Mouse (Mus musculus) heart, adult 2 months (tissue): Measurements from ENCODE around the gene Mkrn2. TPM values are rescaled to one million over a fixed set of nuclear protein-coding genes. Genes with fewer than 3 reads are reported as not detected.

Experiments used
- DNase-seq, 2 experiments: peaks; one replicate each; pipeline ENCODE4 v3.0.0; 2021
- H3K27ac ChIP-seq: fragments of 200-600 bp; 2 replicates; pipeline ENCODE4 v1.8.1; 2022
- H3K27me3 ChIP-seq: fragments of 200-500 bp; 2 replicates; pipeline ENCODE4 v1.6.1; 2012; ENCODE audit warnings: mild to moderate bottlenecking, low read length, inconsistent platforms, mixed read lengths; ENCODE audit not compliant: control insufficient read depth, insufficient read depth
- H3K36me3 ChIP-seq: fragments of 200-500 bp; 2 replicates; pipeline ENCODE4 v1.6.1; 2012; ENCODE audit warnings: low read length, inconsistent platforms; ENCODE audit not compliant: control insufficient read depth, insufficient read depth
- H3K4me1 ChIP-seq: fragments of 200-500 bp; 2 replicates; pipeline ENCODE4 v1.6.1; 2011; ENCODE audit warnings: low read length; ENCODE audit not compliant: control insufficient read depth, insufficient read depth
- H3K4me3 ChIP-seq: fragments of 200-600 bp; 2 replicates; pipeline ENCODE4 v1.8.1; 2022
- H3K79me2 ChIP-seq: fragments of 200-500 bp; replicated peaks from 2 replicates; pipeline ENCODE4 v1.6.1; 2012; ENCODE audit warnings: mild to moderate bottlenecking, inconsistent platforms, low read length, moderate library complexity, mixed read lengths; ENCODE audit not compliant: control insufficient read depth, insufficient read depth
- H3K9ac ChIP-seq: fragments of 200-500 bp; 2 replicates; pipeline ENCODE4 v1.6.1; 2012; ENCODE audit warnings: low read depth, mild to moderate bottlenecking, control low read depth, inconsistent platforms, low read length, mixed read lengths
- CTCF ChIP-seq: fragments of 200-600 bp; IDR thresholded peaks from 2 replicates; pipeline ENCODE4 v1.8.1; 2022; ENCODE audit warnings: antibody characterized with exemption, mild to moderate bottlenecking, moderate library complexity
- EP300 ChIP-seq: fragments of 200-500 bp; IDR thresholded peaks from 2 replicates; pipeline ENCODE4 v1.6.1; 2011; ENCODE audit warnings: low read depth, low read length, control low read depth; ENCODE audit not compliant: insufficient read depth
- POLR2A ChIP-seq: fragments of 200-500 bp; IDR thresholded peaks from 2 replicates; pipeline ENCODE4 v1.6.1; 2011; ENCODE audit warnings: mild to moderate bottlenecking, low read depth, low read length, control low read depth; ENCODE audit not compliant: insufficient read depth
- WGBS: fragments of 180-500 bp; shearing (Covaris S2); methylation state at CpG from one replicate; pipeline ENCODE4 v1.1.7; 2018; 5-methylcytosine and 5-hydroxymethylcytosine counted together
- intact Hi-C: fragments of 180-260 bp; cut with DNase I; formaldehyde crosslinking; loops from one replicate; pipeline ENCODE4 v1.15.1; 2025
- polyA plus RNA-seq: library from polyadenylated mRNA; depleted of rRNA; stranded (reverse); fragments of >200 nt; gene quantifications from 2 replicates; pipeline ENCODE4 v1.2.3, GENCODE M21; 2012
- total RNA-seq, 2 experiments: library from RNA; stranded (reverse); gene quantifications; 2 replicates each; pipeline ENCODE4 v1.2.3; 2021

Mkrn2 gene
- total and polyA plus RNA-seq, 3 experiments = 36.4 to 105 (median 45.2) TPM

GRCm38 (mm10) chr6:115613793-115614192 is 12.1 kb downstream of the Mkrn2 start:
- no peaks in the 10 kb centered on the region for H3K27me3 ChIP-seq
- no peak overlapping the region for H3K9ac ChIP-seq
- H3K79me2 ChIP-seq = peaks cover 3% of the 10 kb centered on the region; the same call in 1 of the 2 replicates
- no peak for DNase-seq
- H3K4me3 ChIP-seq = no peak overlapping the region
- intact Hi-C loops = no loop called here
- peaks cover under 1% of the 10 kb centered on the region; the same call in 1 of the 2 replicates for H3K4me1 ChIP-seq
- H3K36me3 ChIP-seq = no peaks in the 10 kb centered on the region; the same call in 1 of the 2 replicates
- H3K27ac ChIP-seq = no peak overlapping the region
- TF ChIP-seq EP300 (no peak), CTCF (no peak), POLR2A (no peak)

GRCm38 (mm10) chr6:115615983-115616382 is 14.3 kb downstream of the Mkrn2 start:
- TF ChIP-seq POLR2A (no peak), CTCF (no peak), EP300 (no peak)
- H3K27me3 ChIP-seq = no peaks in the 10 kb centered on the region
- no peak for DNase-seq
- H3K27ac ChIP-seq = no peak overlapping the region
- WGBS = 74% methylated on average over 3 of the region's 3 CpGs
- intact Hi-C loops = loop anchor here (5.0 kb wide), 1 partner anchor 61 kb away; the partner anchor contains the start of gene Raf1
- H3K79me2 ChIP-seq = no peaks in the 10 kb centered on the region
- H3K4me3 ChIP-seq = no peak overlapping the region
- H3K4me1 ChIP-seq = peaks cover 4% of the 10 kb centered on the region
- H3K9ac ChIP-seq = no peak overlapping the region
- H3K36me3 ChIP-seq = peaks cover 6% of the 10 kb centered on the region

GRCm38 (mm10) chr6:115619818-115620217 is 18.1 kb downstream of the Mkrn2 start:
- intact Hi-C loops = loop anchor here (5.0 kb wide), 1 partner anchor 57 kb away; the partner anchor contains the start of gene Raf1
- H3K36me3 ChIP-seq = peaks cover 14% of the 10 kb centered on the region
- peak; percentile 34 to 48 for DNase-seq

GRCm38 (mm10) chr6:115620942-115621341 is 19.2 kb downstream of the Mkrn2 start:
- Histone ChIP-seq H3K4me3 (no peak overlapping the region), H3K9ac (no peak overlapping the region), H3K79me2 (no peaks in the 10 kb centered on the region), H3K36me3 (peaks cover 14% of the 10 kb centered on the region), H3K4me1 (peaks cover 4% of the 10 kb centered on the region), H3K27ac (no peak overlapping the region), H3K27me3 (no peaks in the 10 kb centered on the region)
- intact Hi-C loops = no loop called here
- WGBS = 59% methylated on average over 1 of the region's 1 CpGs
- DNase-seq = no peak
- TF ChIP-seq EP300 = no peak
- TF ChIP-seq POLR2A = no peak
- TF ChIP-seq CTCF = no peak

More at GRCm38 (mm10) chr6:115619818-115620217, 18.1 kb downstream of the Mkrn2 start:
- no peak overlapping the region for H3K9ac ChIP-seq
- H3K4me3 ChIP-seq = no peak overlapping the region
- peak overlapping the region; percentile 40 for H3K27ac ChIP-seq
- WGBS = 36% methylated on average over 10 of the region's 10 CpGs
- no peak for TF ChIP-seq EP300
- no peak for TF ChIP-seq CTCF
- no peak for TF ChIP-seq POLR2A
- H3K79me2 ChIP-seq = no peaks in the 10 kb centered on the region
- H3K4me1 ChIP-seq = peaks cover 4% of the 10 kb centered on the region
- H3K27me3 ChIP-seq = no peaks in the 10 kb centered on the region

GRCm38 (mm10) chr6:115626121-115626520 is 24.4 kb downstream of the Mkrn2 start:
- TF ChIP-seq POLR2A = no peak
- TF ChIP-seq CTCF = no peak
- TF ChIP-seq EP300 = no peak
- Histone ChIP-seq H3K79me2 (no peaks in the 10 kb centered on the region), H3K4me1 (no peaks in the 10 kb centered on the region), H3K4me3 (no peak overlapping the region), H3K9ac (no peak overlapping the region), H3K27me3 (no peaks in the 10 kb centered on the region), H3K36me3 (peaks cover 13% of the 10 kb centered on the region), H3K27ac (no peak overlapping the region)
- 67% methylated on average over 5 of the region's 5 CpGs for WGBS
- no peak for DNase-seq
- intact Hi-C loops = loop anchor here (5.0 kb wide), 1 partner anchor 91 kb away; no protein-coding TSS in a partner anchor

- 76% methylated on average over 3 of the region's 3 CpGs for WGBS
- no peaks in the 10 kb centered on the region for H3K27me3 ChIP-seq
- intact Hi-C loops = no loop called here
- no peak for TF ChIP-seq EP300
- no peak for TF ChIP-seq CTCF
- no peak for TF ChIP-seq POLR2A
- DNase-seq = no peak
- no peaks in the 10 kb centered on the region for H3K4me1 ChIP-seq
- peaks cover 4% of the 10 kb centered on the region; the same call in 1 of the 2 replicates for H3K79me2 ChIP-seq
- peaks cover 11% of the 10 kb centered on the region for H3K36me3 ChIP-seq
- no peak overlapping the region for H3K9ac ChIP-seq
- H3K27ac ChIP-seq = no peak overlapping the region
- H3K4me3 ChIP-seq = no peak overlapping the region
Observed at GRCm38 (mm10) chr6:115631056-115631795, 29.5 kb downstream of the Mkrn2 start.
